Mouse (Mus musculus): ENCODE results near the gene Gria4. TPM values are rescaled to one million over a fixed set of nuclear protein-coding genes. Genes with fewer than 3 reads are reported as not detected.
A peak's percentile ranks its signal among the peaks of the same experiment; 100 is the strongest.
"Not testable (repeated sequence)": the region's sequence is repeated elsewhere in the genome, so short reads cannot be mapped to it uniquely, and the experiment has no call there.

The Gria4 gene
- polyA plus RNA-seq, 1 experiment = not detected

DNA sequence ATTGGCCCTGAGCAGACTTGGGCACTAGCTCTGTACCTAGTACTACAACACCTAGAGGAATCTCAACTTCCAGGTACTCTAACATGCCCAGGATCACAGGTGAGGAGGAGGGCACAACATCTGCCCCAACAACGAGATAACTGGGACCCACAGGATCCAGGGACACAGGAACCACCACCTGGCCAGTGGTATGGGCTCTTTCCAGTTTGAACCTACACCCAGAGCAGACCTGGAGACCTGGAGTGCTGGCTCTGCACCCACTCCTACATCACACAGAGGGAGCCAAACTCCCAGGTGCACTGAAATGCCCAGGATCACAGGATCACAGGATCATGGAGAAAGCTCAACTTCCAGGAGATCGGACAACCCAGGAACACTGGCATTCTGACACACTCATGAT lies 309.6 kb downstream of the Gria4 start:
- Histone ChIP-seq H3K4me3 (ENCODE audit: insufficient read depth, low read depth, low read length) (no peak overlapping the region), H3K27ac (replicated peaks; ENCODE audit: low read depth, low read length) (no peak overlapping the region), H3K4me1 (ENCODE audit: control insufficient read depth, insufficient read depth, insufficient read length, low read length) (no peaks in the 10 kb centered on the region)

DNA sequence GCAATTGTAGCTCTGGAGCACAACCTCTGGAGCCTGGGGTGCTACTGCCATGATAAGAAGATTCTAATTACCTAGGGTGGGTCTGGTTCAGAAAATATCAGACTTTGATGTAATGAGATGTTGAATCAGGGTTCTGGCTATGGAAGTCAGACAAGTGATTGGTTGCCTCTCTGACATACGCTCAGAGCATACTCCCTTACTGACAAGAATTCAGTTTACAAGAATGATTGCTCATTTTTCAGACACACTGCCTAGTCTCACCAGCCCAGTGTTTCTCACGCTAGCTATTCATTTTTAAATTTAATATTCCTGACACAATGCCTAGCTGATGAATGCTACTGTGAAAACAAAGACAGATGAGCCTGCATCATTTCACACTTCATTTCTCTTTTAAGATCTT lies 311.5 kb downstream of the Gria4 start:
- Histone ChIP-seq H3K27ac (replicated peaks; ENCODE audit: low read depth, low read length) (no peak overlapping the region), H3K4me3 (ENCODE audit: insufficient read depth, low read depth, low read length) (no peak overlapping the region), H3K4me1 (ENCODE audit: control insufficient read depth, insufficient read depth, insufficient read length, low read length) (no peaks in the 10 kb centered on the region)

DNA sequence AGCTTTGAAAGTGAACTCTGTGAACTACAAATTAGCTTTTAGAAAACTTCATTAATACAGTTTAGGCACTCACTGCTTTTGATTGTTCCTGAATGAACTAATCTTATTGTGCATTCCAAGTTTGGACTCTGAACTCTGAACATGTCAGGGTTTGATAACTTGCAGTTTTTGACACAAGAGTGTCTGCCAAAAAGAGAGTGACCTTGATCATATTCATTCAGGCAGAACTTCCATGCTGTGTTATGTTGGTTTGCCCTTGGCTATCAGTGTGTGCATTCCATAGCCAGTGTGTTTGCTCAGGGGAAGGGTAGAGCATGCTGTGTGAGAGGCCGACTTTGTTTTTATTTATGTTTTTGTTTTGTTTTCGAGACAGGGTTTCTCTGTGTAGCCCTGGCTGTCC lies 325.2 kb downstream of the Gria4 start:
- no peak overlapping the region for H3K4me3 ChIP-seq (ENCODE audit: insufficient read depth, low read depth, low read length)
- no peak overlapping the region for H3K27ac ChIP-seq (replicated peaks; ENCODE audit: low read depth, low read length)
- H3K4me1 ChIP-seq (ENCODE audit: control insufficient read depth, insufficient read depth, insufficient read length, low read length) = no peaks in the 10 kb centered on the region

DNA sequence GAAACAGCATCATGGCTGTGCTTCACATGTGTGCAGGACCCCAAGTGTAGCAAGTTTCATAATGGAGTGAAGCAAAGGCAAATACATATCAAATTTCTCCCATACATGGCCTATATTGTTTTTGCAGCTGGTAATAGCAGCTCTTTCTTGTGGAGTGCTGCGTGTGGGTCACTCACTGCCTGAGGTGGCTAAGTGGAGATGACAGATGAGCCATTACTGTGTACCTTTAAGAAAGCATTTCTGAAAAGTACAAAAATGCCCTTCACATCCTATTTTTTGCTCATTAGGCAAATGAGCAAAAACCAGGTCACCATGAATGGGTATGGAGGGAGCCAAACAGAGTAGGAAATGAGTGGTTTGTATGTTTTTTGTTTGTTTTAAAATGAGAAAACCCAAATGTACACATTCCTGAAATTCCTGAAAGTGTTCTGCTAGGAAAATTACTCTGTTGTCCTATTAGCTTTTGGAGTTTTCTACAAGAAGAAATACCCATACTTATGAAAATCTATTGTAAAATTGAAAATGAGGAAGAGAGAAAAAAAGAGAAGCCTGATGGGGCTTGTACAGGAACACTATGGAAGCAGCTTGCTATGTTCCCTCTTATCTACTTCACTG lies 336.5 kb downstream of the Gria4 start:
- Histone ChIP-seq H3K4me1 (ENCODE audit: control insufficient read depth, insufficient read depth, insufficient read length, low read length) (no peaks in the 10 kb centered on the region), H3K4me3 (ENCODE audit: insufficient read depth, low read depth, low read length) (no peak overlapping the region)

DNA sequence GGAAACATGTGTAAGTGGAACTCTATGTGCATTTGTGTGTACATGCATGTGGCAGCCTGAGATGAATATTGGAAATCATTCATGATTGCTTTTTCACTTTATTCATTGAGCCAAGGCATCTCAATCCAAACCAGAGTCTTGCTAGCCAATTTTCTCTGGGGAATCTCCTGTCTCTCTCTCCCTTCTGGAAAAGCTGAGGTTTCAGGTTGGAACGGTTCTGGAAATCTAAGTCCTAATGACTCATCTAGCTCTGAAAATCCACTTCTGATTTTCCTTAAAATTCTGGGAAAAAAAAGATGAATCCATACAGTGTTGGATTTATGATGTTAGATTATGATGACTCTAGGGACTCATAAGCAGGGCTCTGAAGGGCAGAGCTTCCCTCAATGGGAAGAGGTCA lies 337.8 kb downstream of the Gria4 start:
- Histone ChIP-seq H3K4me1 (ENCODE audit: control insufficient read depth, insufficient read depth, insufficient read length, low read length) (no peaks in the 10 kb centered on the region), H3K27ac (replicated peaks; ENCODE audit: low read depth, low read length) (no peak overlapping the region), H3K4me3 (ENCODE audit: insufficient read depth, low read depth, low read length) (no peak overlapping the region)

More for the DNA sequence above, 336.5 kb downstream of the Gria4 start:
- no peak overlapping the region for H3K27ac ChIP-seq (replicated peaks; ENCODE audit: low read depth, low read length)

DNA sequence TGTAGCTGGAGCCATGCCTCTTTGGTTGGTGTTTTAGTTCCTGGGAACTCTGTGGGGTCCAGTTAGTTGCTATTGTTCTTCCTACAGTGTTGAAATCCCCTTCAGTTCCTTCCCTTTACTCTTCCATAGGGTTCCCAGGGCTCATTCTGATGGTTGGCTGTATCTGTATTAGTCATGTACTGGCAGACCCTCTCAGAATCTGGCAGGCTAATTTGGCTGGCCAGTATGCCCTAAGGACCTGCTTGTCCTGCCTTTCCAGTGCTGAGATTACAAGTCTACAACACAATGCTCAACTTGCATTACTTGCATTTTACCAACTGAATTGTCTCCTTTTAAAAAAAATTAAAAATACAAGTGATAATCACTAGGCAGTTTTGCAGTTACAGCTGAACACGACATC lies 338.4 kb downstream of the Gria4 start:
- H3K4me3 ChIP-seq (ENCODE audit: insufficient read depth, low read depth, low read length) = no peak overlapping the region
- H3K4me1 ChIP-seq (ENCODE audit: control insufficient read depth, insufficient read depth, insufficient read length, low read length) = no peaks in the 10 kb centered on the region
- no peak overlapping the region for H3K27ac ChIP-seq (replicated peaks; ENCODE audit: low read depth, low read length)

DNA sequence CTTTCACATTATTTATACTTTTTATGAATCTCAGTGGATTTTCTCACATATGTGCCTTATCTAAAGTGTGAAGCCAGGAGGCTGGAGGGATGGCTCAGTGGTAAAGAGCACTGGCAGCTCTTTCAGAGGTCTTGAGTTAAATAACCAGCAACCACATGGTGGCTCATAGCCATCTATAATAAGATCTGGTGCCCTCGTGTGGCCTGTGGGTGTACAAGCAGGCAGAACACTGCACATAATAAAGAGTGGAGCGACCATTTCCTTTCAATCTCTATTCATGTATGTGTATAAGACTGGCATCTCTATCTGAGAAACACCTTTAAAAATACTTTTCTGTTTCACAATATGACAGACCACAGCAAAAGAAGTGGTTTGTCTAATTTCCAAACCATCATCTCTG lies 353.1 kb downstream of the Gria4 start:
- Histone ChIP-seq H3K27ac (replicated peaks; ENCODE audit: low read depth, low read length) (no peak overlapping the region), H3K4me3 (ENCODE audit: insufficient read depth, low read depth, low read length) (no peak overlapping the region), H3K4me1 (ENCODE audit: control insufficient read depth, insufficient read depth, insufficient read length, low read length) (no peaks in the 10 kb centered on the region)

DNA sequence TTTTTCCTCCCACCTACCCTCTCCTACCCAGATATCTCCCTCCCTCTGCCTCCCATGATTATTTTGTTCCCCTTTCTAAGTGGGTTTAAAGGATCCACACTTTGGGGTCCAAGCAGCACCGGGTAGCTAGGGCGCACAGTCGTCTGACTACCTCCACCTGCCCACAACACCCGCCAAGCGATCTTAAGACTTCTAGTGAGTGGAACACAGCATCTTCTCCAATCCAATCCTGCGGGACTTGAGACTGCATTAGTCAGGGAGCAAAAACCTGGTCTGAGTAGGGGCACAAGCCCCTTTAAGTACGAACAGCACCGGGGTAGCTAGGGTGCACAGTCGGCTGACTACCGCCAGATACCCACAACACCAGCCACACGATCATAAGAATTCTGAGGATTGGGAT lies 395.2 kb downstream of the Gria4 start:
- H3K4me1 ChIP-seq (ENCODE audit: control insufficient read depth, insufficient read depth, insufficient read length, low read length); H3K4me3 ChIP-seq (ENCODE audit: insufficient read depth, low read depth, low read length); H3K27ac ChIP-seq (replicated peaks; ENCODE audit: low read depth, low read length): not testable (repeated sequence)

DNA sequence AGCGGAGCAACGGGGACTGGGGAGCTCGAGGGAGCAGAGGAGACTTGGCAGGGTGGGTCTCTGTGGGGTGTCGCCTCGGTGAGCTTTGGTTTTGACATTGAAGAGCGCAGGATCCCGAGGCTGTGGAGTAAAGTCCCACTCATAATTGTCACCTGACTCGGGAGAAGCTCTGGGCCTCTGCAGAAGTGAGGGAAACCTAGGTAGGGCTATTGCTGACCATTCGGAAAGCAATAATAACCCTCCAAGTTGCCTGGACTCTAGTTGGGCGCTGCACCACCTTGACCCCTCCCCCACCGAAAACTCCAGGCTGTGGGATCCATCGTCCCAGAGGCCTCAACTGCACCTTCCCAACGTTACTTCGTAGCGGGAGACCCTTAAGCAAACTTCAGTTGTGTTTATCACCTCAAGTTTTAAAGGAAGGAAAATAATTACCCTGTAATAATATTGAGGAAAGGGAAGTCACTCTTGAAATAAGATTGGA lies 419.4 kb downstream of the Gria4 start:
- Histone ChIP-seq H3K4me3 (ENCODE audit: insufficient read depth, low read depth, low read length) (peak overlapping the region; percentile 82), H3K27ac (replicated peaks; ENCODE audit: low read depth, low read length) (peak overlapping the region; percentile 22; the same call in 1 of the 2 replicates), H3K4me1 (ENCODE audit: control insufficient read depth, insufficient read depth, insufficient read length, low read length) (no peaks in the 10 kb centered on the region)

DNA sequence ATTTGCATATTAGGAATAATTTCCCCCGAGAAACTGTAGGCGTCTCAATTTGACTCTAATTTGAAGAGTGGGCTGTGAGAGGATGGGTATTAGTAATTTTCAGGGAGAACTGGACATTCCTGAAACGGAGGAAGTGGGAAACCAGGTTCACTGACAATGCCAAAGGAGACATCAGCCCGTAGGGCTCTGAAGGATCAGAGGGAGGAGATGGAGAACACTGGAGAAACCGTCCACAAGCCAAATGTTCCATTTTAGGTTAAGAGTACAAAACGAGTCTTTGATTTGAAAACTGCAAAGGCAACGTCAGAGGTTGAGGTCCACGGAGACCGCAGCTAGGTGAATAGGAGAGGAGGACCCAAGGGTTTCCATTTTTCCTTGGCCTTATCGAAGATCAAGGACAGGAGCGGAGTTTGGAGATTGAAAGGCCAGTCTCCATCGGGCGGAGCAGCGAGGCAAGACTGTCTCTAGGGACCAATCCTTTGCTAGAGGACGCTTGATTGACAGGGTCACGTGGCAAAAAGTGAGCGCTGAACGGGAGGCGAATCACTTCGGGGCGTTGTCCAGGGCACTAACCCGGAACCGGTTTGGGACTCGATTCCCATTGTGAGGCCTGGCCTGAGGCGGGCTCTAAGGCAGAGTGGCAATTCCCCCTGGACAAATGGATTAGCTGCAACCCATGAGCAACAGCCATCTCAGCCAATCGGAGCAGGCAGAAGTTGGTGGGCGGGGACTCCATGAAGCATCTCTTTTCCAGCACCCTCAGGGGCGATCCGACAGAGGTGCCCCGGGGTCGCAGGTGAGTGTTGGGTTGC lies 420.0 kb downstream of the Gria4 start, which contains the start of gene Msantd4:
Gene Msantd4 (plus strand): TSS at position 735 of the 812 bp plus-strand sequence.
- Histone ChIP-seq H3K27ac (replicated peaks; ENCODE audit: low read depth, low read length) (peak within 1 kb of the TSS; percentile 80), H3K4me3 (ENCODE audit: insufficient read depth, low read depth, low read length) (peak within 1 kb of the TSS; percentile 82), H3K4me1 (ENCODE audit: control insufficient read depth, insufficient read depth, insufficient read length, low read length) (no peaks in the 10 kb centered on the region)

Data from brown adipose tissue, adult 24 weeks (tissue).